Mouse (Mus musculus): ENCODE data around the gene Serpini1.
"Not testable (repeated sequence)": the region's sequence is repeated elsewhere in the genome, so short reads cannot be mapped to it uniquely, and the experiment has no call there.

The Serpini1 gene

DNA sequence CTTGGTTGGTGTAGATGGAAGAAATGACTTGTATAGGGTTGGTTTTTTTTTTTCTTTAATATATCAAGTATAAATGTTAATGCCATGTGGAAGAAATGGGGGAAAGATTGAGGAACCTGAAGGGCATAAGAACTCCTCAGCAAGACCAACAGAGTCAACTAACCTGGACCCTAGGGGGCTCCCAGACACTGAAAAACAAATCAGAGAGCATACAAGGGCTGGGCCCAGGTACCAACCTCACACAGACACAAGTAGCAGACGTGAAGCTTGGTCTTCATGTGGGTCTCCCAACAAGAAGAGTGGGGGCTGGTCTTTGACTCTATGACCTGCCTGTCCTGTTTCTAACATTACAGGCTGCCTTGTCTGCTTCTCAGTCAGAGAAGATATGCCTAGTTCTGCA is 82.2 kb downstream of the Serpini1 start:
- no peak for DNase-seq

GRCm38 (mm10) chr3:75647542-75647941 is 90.2 kb downstream of the Serpini1 start:
- no peak for DNase-seq

GRCm38 (mm10) chr3:75648226-75648625 is 90.9 kb downstream of the Serpini1 start:
- no peak for DNase-seq

GRCm38 (mm10) chr3:75650416-75651154 is 93.2 kb downstream of the Serpini1 start:
- not testable (repeated sequence) for DNase-seq

DNA sequence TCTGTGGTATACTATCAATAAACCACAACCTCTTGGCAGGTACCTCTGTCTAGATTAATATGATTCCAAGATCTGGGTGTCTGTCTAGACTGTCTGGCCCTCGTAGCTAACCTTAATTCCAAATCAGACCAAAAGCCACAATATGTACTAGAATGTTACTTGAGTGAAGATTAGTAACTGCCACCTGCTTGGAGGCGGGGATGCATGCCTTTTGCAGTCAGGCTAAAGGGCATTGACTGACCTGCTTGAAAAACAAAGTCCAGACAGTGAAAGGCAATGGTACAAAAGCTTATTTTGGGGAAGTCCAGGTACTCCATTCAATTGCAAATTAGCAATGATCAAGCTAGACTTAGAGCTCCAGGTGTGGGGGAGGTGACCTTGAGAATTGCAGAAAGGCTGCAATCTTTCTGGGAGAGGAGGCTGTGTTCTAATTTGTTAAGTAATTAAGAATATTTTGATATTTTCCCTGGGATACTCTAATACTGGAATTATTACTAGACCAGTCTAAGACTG is 94.3 kb downstream of the Serpini1 start:
- DNase-seq: no peak

GRCm38 (mm10) chr3:75653901-75654300 is 96.6 kb downstream of the Serpini1 start:
- DNase-seq: not testable (repeated sequence)

DNA sequence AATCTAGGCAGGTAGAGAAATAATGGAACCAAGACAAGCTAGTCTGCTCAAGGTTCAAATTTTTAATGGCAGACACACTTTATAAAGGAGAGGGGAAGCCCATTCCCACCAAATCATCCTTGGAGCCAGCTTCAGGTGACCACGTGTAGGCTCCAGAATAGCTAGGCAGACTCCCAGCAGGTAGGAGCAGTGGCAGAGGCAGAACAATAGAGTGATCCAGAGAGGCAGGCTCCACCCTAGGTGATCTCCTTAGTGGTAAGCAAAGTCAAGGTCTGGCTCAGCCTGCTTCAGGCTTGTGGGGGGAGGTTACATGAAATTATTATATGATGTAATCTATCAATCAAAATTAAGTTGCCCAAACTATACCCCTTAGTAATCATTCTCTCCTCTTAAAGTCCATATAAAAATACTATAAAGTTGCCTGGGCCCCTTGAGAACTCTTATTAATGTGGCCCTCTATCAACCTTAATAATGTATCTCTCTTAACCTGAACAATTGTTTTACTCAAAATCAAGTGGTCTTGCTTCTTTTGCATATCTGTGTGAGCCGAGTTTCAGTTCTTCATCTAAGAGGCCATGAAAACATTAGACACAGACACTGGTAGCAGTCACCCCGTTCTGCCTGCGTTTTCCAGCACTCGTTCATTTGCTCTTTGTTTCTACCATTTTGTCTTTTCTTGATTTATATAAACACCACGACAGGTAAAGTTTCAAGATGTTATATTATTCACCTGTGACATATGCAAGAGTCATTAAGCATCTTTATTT is 98.4 kb downstream of the Serpini1 start:
- DNase-seq: no peak

- DNase-seq: no peak
Observed at GRCm38 (mm10) chr3:75666962-75667361, 109.6 kb downstream of the Serpini1 start.

- no peak for DNase-seq
Observed at GRCm38 (mm10) chr3:75670425-75670824, 113.1 kb downstream of the Serpini1 start.

GRCm38 (mm10) chr3:75682881-75683280 is 125.5 kb downstream of the Serpini1 start:
- no peak for DNase-seq

- DNase-seq: no peak
Observed at GRCm38 (mm10) chr3:75686775-75687174, 129.4 kb downstream of the Serpini1 start.

DNA sequence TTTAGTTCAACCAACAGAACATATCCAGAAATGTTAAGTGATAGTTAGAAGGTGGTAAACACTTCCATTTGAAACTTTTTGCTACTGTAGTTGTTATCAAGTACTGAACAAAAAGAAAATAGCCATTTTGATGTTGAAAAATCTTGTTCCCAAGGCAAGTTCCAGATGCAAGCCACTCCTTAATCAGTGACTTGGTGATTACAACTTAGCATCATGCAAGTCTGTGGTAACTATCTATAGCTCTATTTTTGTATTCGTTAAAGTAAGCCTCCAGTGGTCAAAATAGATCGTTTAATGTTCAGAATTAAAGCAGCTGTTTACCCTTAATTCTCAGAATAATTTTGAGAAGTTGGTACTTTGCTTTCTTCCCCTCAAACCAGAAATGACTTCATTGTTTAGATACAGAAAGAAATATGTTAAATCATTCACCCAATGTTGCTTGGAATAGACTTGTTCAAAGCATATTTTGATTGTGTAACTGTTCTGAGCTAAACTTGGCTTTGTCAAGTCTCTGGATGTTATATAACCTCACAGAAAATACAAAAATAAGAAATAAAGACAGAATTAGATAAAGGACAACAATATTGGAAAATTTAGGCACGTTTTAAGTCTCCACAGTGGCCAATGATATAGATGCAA is 130.0 kb downstream of the Serpini1 start:
- DNase-seq: no peak

GRCm38 (mm10) chr3:75690321-75690720 is 133.0 kb downstream of the Serpini1 start:
- no peak for DNase-seq

GRCm38 (mm10) chr3:75692088-75692487 is 134.7 kb downstream of the Serpini1 start:
- DNase-seq: no peak

Measured in cerebellum, adult 11-12 months (tissue).